Mouse (Mus musculus) olfactory bulb, adult 2 months (tissue): ENCODE results near the gene Cpsf2.

Source experiments
- CTCF ChIP-seq: fragments of 200-500 bp; IDR thresholded peaks from 2 replicates; pipeline ENCODE4 v1.5.1; 2012; ENCODE audit warnings: low read depth, mild to moderate bottlenecking, low read length, moderate library complexity; ENCODE audit not compliant: insufficient read depth
- POLR2A ChIP-seq: fragments of 200-500 bp; IDR thresholded peaks from 2 replicates; pipeline ENCODE4 v1.6.1; 2012; ENCODE audit warnings: mild to moderate bottlenecking, low read depth, low read length, moderate library complexity; ENCODE audit not compliant: insufficient read depth

GRCm38 (mm10) chr12:101974571-101974970 lies 1.2 kb upstream of the Cpsf2 start:
- TF ChIP-seq CTCF (no peak), POLR2A (no peak)
